Comparison of ENCODE assay signal across 20 mouse cellular contexts in genomic region chr9:116077419-116077818, GRCm38 (mm10).
DNase-seq lines count a peak whose midpoint lies in the region; ATAC-seq lines count a peak whose summit lies in the region.
"Had no signal": no experiment of that assay in that cellular context is flagged by ENCODE, and none has a peak within 500 bp of the region (broad histone marks: within the 10 kb centered on the region; RNA-seq: fewer than 3 reads in every experiment).

No protein-coding gene starts in this region.

- no peaks in the 10 kb centered on the region for H3K36me3 ChIP-seq in forebrain, embryonic 10.5 days (replicated peaks)
- H3K36me3 ChIP-seq: heart, embryonic 10.5 days; lung, embryonic 15.5 days; neural tube, embryonic 15.5 days had no signal

- peak; percentile 67 for DNase-seq in 416B (ENCODE audit: low read depth)
- peak; percentile 20 for DNase-seq in T-cell, adult 2 months (ENCODE audit: low spot score)
- DNase-seq in thymus, postnatal 14 days, result peak; percentile 48
- DNase-seq in forebrain, embryonic 10.5 days (ENCODE audit: extremely low spot score, low spot score), result no peak
- DNase-seq in layer of hippocampus, postnatal 36 days, result no peak
- no peak for DNase-seq in spleen, postnatal 14 days (ENCODE audit: low spot score in 2 of 2)
- DNase-seq: adrenal gland, postnatal 14 days; cerebellum, adult 9-10 months; gastrocnemius, adult 2 months; kidney, postnatal 25 days; lung, postnatal 36 days had no signal

- no peaks in the 10 kb centered on the region for H3K9me3 ChIP-seq in forebrain, embryonic 10.5 days
- H3K9me3 ChIP-seq: heart, embryonic 10.5 days; lung, embryonic 15.5 days; neural tube, embryonic 15.5 days had no signal

- H3K4me3 ChIP-seq in forebrain, embryonic 10.5 days, result no peak overlapping the region
- H3K4me3 ChIP-seq: gastrocnemius, adult 2 months; heart, embryonic 10.5 days; layer of hippocampus, adult 2 months; lung, embryonic 15.5 days; neural tube, embryonic 15.5 days had no signal

- peak; percentile 95 for ATAC-seq in megakaryocyte progenitor cell, adult 5-6 weeks (replicated peaks; ENCODE audit: poor library complexity)
- ATAC-seq: hindbrain, postnatal 0 days; intestine, embryonic 16.5 days; midbrain, embryonic 16.5 days had no signal

- H3K27me3 ChIP-seq in forebrain, embryonic 10.5 days (ENCODE audit: poor library complexity, severe bottlenecking), result no peaks in the 10 kb centered on the region
- H3K27me3 ChIP-seq: lung, embryonic 15.5 days; neural tube, embryonic 15.5 days had no signal

- no peaks in the 10 kb centered on the region for H3K4me1 ChIP-seq in forebrain, embryonic 10.5 days
- H3K4me1 ChIP-seq: heart, embryonic 10.5 days; lung, embryonic 15.5 days; neural tube, embryonic 15.5 days had no signal

- H3K27ac ChIP-seq in forebrain, embryonic 10.5 days, result no peak overlapping the region
- H3K27ac ChIP-seq: gastrocnemius, adult 2 months; heart, embryonic 10.5 days; hindbrain, postnatal 0 days; layer of hippocampus, adult 2 months; liver, embryonic 14.5 days; lung, embryonic 15.5 days; neural tube, embryonic 15.5 days had no signal

- WGBS in forebrain, embryonic 10.5 days, result 91% methylated on average over 2 of the region's 2 CpGs

Comparison
In these comparisons a context has a peak if more than half of its experiments do, and no peak if none do; other contexts are left out.
1. DNase-seq: peak in 416B (single experiment), T-cell, adult 2 months (single experiment) and thymus, postnatal 14 days (single experiment); none in forebrain, embryonic 10.5 days (single experiment), layer of hippocampus, postnatal 36 days (0 of 2) and spleen, postnatal 14 days (0 of 2).